ENCODE assay signal across 9 mouse cellular contexts in genomic region chr2:131908906-131909305, GRCm38 (mm10). TPM values are rescaled to one million over a fixed set of nuclear protein-coding genes. Genes with fewer than 3 reads are reported as not detected.
DNase-seq lines count a peak whose midpoint lies in the region; ATAC-seq lines count a peak whose summit lies in the region.
"Had no signal": no experiment of that assay in that cellular context is flagged by ENCODE, and none has a peak within 500 bp of the region (broad histone marks: within the 10 kb centered on the region; RNA-seq: fewer than 3 reads in every experiment).

No protein-coding gene starts in this region.

- no peak overlapping the region for H3K27ac ChIP-seq in forebrain, embryonic 11.5 days (ENCODE audit: low read depth, low read length)
- H3K27ac ChIP-seq in midbrain, embryonic 13.5 days, result no peak overlapping the region

- H3K27me3 ChIP-seq in forebrain, embryonic 11.5 days (ENCODE audit: control insufficient read depth, insufficient read depth, low read length), result no peaks in the 10 kb centered on the region
- H3K27me3 ChIP-seq in midbrain, embryonic 13.5 days, result no peaks in the 10 kb centered on the region

- peak; percentile 20 to 47 for DNase-seq in adrenal gland, adult (ENCODE audit: inconsistent age in 2 of 2, low spot score in 1 of 2)
- no peak for DNase-seq in adrenal gland, postnatal 10 days
- DNase-seq in kidney, adult 11 months, result peak; percentile 26
- DNase-seq in kidney, adult 9 months, result no peak
- no peak for DNase-seq in forebrain, embryonic 11.5 days (ENCODE audit: low spot score)
- DNase-seq in adrenal gland, postnatal 14 days, result no peak
- no peak for DNase-seq in right cerebral cortex, postnatal 25 days
- DNase-seq: lung, adult 18-20 months had no signal

- ATAC-seq in forebrain, embryonic 11.5 days (replicated peaks; ENCODE audit: low FRiP score), result no peak
- no peak for ATAC-seq in midbrain, embryonic 13.5 days

- peak overlapping the region; percentile 64 for H3K4me2 ChIP-seq in forebrain, embryonic 11.5 days (ENCODE audit: low read depth, low read length, severe bottlenecking)
- peak overlapping the region; percentile 62 for H3K4me2 ChIP-seq in midbrain, embryonic 13.5 days (replicated peaks)

- no peak overlapping the region for H3K9ac ChIP-seq in forebrain, embryonic 11.5 days (ENCODE audit: low read length)
- no peak overlapping the region for H3K9ac ChIP-seq in midbrain, embryonic 13.5 days (replicated peaks)

- 81% methylated on average over 1 of the region's 1 CpGs for whole genome bisulfite sequencing in forebrain, embryonic 11.5 days
- WGBS in midbrain, embryonic 13.5 days, result 88% methylated on average over 1 of the region's 1 CpGs

- no peaks in the 10 kb centered on the region for H3K9me3 ChIP-seq in forebrain, embryonic 11.5 days (ENCODE audit: control insufficient read depth, low read length)
- no peaks in the 10 kb centered on the region for H3K9me3 ChIP-seq in midbrain, embryonic 13.5 days

- no peak overlapping the region for H3K4me3 ChIP-seq in forebrain, embryonic 11.5 days (ENCODE audit: low read depth, low read length)
- H3K4me3 ChIP-seq in midbrain, embryonic 13.5 days (replicated peaks), result peak overlapping the region; percentile 60; the same call in 1 of the 2 replicates

- no peaks in the 10 kb centered on the region for H3K36me3 ChIP-seq in forebrain, embryonic 11.5 days (ENCODE audit: control insufficient read depth, insufficient read depth, low read length)
- H3K36me3 ChIP-seq in midbrain, embryonic 13.5 days, result no peaks in the 10 kb centered on the region

- 0 out of 2 replicates have a peak, but pooled peaks cover 5% of the 10 kb centered on the region for H3K4me1 ChIP-seq in forebrain, embryonic 11.5 days (replicated peaks; ENCODE audit: control insufficient read depth, insufficient read depth, low read length)
- peaks cover 34% of the 10 kb centered on the region for H3K4me1 ChIP-seq in midbrain, embryonic 13.5 days (replicated peaks)

RNA-seq across cellular contexts. Expression of gene Prnp, which starts 0.8 kb away (rescaled TPM):
- 10 to 100 TPM; 75.0 to 75.3 TPM for total RNA-seq in adrenal gland, postnatal 10 days (2021)
- polyA plus RNA-seq in forebrain, embryonic 11.5 days (2014; fragmentation: Nextera tagmentation; extraction: Ambion mirVana), result 25.4 and 31.2 TPM in 2 replicates
- 109 and 114 TPM in 2 replicates for polyA plus RNA-seq in midbrain, embryonic 13.5 days (2015; fragmentation: Nextera tagmentation; extraction: Ambion mirVana)
- 73.3 and 74.6 TPM in 2 replicates for total RNA-seq in adrenal gland, postnatal 14 days (2021)

RNA-seq across cellular contexts. Expression of gene Prn, which starts 0.9 kb away (rescaled TPM):
- total RNA-seq in adrenal gland, postnatal 10 days (2021), result not detected
- not detected in 2 replicates for polyA plus RNA-seq in forebrain, embryonic 11.5 days (2014; fragmentation: Nextera tagmentation; extraction: Ambion mirVana)
- polyA plus RNA-seq in midbrain, embryonic 13.5 days (2015; fragmentation: Nextera tagmentation; extraction: Ambion mirVana), result 0.34 TPM in 1 of 2 replicates, not detected in the other
- 0.79 and 1.1 TPM in 2 replicates for total RNA-seq in adrenal gland, postnatal 14 days (2021)

RNA-seq across cellular contexts. Expression of gene Prnd, which starts 41.8 kb away (rescaled TPM):
- 10 to 100 TPM in 1 of 2 experiments, 1 to 10 TPM in 1; 6.3 to 15.8 TPM for total RNA-seq in adrenal gland, postnatal 10 days (2021)
- polyA plus RNA-seq in forebrain, embryonic 11.5 days (2014; fragmentation: Nextera tagmentation; extraction: Ambion mirVana), result 4.5 and 5.0 TPM in 2 replicates
- 8.7 and 9.2 TPM in 2 replicates for polyA plus RNA-seq in midbrain, embryonic 13.5 days (2015; fragmentation: Nextera tagmentation; extraction: Ambion mirVana)
- 0.98 and 2.8 TPM in 2 replicates for total RNA-seq in adrenal gland, postnatal 14 days (2021)

RNA-seq across cellular contexts. Expression of gene Erv3, which starts 49.4 kb away (rescaled TPM):
- not detected for total RNA-seq in adrenal gland, postnatal 10 days (2021)
- not detected in 2 replicates for polyA plus RNA-seq in forebrain, embryonic 11.5 days (2014; fragmentation: Nextera tagmentation; extraction: Ambion mirVana)
- polyA plus RNA-seq in midbrain, embryonic 13.5 days (2015; fragmentation: Nextera tagmentation; extraction: Ambion mirVana), result not detected in 2 replicates
- not detected in 2 replicates for total RNA-seq in adrenal gland, postnatal 14 days (2021)

Comparison
In these comparisons a context has a peak if more than half of its experiments do, and no peak if none do; other contexts are left out.
1. DNase-seq: peak in adrenal gland, adult (2 of 2) and kidney, adult 11 months (single experiment); none in adrenal gland, postnatal 10 days (single experiment), kidney, adult 9 months (single experiment), forebrain, embryonic 11.5 days (single experiment), adrenal gland, postnatal 14 days (single experiment) and right cerebral cortex, postnatal 25 days (single experiment).